Mouse (Mus musculus) hindbrain, embryonic 14.5 days (tissue): ENCODE results near the gene Sh3rf1. TPM values are rescaled to one million over a fixed set of nuclear protein-coding genes. Genes with fewer than 3 reads are reported as not detected.

Experiments
- ATAC-seq: fragments of 200-750 bp; cut with Nextera tagmentation; 2 replicates; pipeline ENCODE4 v1.8.0; 2017; ENCODE audit warnings: moderate number of reproducible peaks, mild to moderate bottlenecking, moderate TSS enrichment, moderate library complexity; ENCODE audit not compliant: low FRiP score
- DNase-seq: peaks from one replicate; pipeline ENCODE4 v3.0.0-alpha.2; 2015; ENCODE audit warnings: low spot score
- H3K27ac ChIP-seq: fragments of 300-500 bp; sonication (generic); 2 replicates; pipeline ENCODE4 v1.5.1; 2014; ENCODE audit warnings: mild to moderate bottlenecking, moderate library complexity
- H3K27me3 ChIP-seq: fragments of 300-500 bp; sonication (generic); 2 replicates; pipeline ENCODE4 v1.6.1; 2014; ENCODE audit warnings: mild to moderate bottlenecking, low read length, mixed read lengths; ENCODE audit not compliant: control insufficient read depth, insufficient read depth
- H3K36me3 ChIP-seq: fragments of 300-500 bp; sonication (generic); replicated peaks from 2 replicates; pipeline ENCODE4 v1.6.1; 2014; ENCODE audit not compliant: control insufficient read depth, insufficient read depth
- H3K4me1 ChIP-seq: fragments of 300-500 bp; sonication (generic); replicated peaks from 2 replicates; pipeline ENCODE4 v1.6.1; 2014; ENCODE audit warnings: antibody characterized with exemption, low read length, mixed read lengths; ENCODE audit not compliant: control insufficient read depth, insufficient read depth
- H3K4me2 ChIP-seq: fragments of 300-500 bp; sonication (generic); replicated peaks from 2 replicates; pipeline ENCODE4 v1.6.1; 2014; ENCODE audit warnings: mild to moderate bottlenecking, moderate library complexity
- H3K4me3 ChIP-seq: fragments of 300-500 bp; sonication (generic); replicated peaks from 2 replicates; pipeline ENCODE4 v1.5.1; 2014; ENCODE audit warnings: mild to moderate bottlenecking, low read length
- H3K9ac ChIP-seq: fragments of 300-500 bp; sonication (generic); 2 replicates; pipeline ENCODE4 v1.6.1; 2014
- H3K9me3 ChIP-seq: fragments of 300-500 bp; sonication (generic); 2 replicates; pipeline ENCODE4 v1.6.1; 2016; ENCODE audit warnings: low read length; ENCODE audit not compliant: control insufficient read depth
- WGBS: fragments of 180-500 bp; shearing (Covaris S2); extraction: QIAGEN DNeasy Blood & Tissue Kit; methylation state at CpG from one replicate; pipeline ENCODE4 v1.1.7; 2014; 5-methylcytosine and 5-hydroxymethylcytosine counted together
- polyA plus RNA-seq: library from polyadenylated mRNA; unstranded; fragments of >200 nt; fragmentation: Nextera tagmentation; extraction: Ambion mirVana; gene quantifications from 2 replicates; pipeline ENCODE4 v1.2.1, GENCODE M21; 2014

The Sh3rf1 gene
- polyA plus RNA-seq, 1 experiment from 2014 or later: 28.8 TPM

DNA sequence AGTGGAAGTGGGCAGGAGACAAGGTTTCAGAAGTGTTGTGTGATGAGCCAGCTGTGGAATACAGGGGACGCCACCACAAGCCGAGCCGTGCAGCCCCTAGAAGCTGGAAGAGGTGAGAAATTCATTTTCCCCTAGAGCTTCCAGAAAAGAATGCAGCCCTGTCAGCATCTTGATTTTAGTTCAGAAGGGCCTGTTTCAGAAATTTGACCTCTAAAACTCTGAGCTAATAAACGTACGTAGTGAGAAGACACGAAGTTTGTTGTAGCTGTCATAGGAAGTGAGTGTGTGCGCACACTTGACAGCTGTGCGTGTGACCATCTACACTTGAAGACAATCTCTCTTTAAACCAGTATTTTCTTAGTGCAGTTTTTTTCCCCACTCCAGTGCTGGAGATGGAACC lies 44.0 kb downstream of the Sh3rf1 start:
- 73% methylated on average over 8 of the region's 8 CpGs for WGBS
- ATAC-seq (peak; percentile 12; the same call in 1 of the 2 replicates), DNase-seq (no peak)
- no peaks in the 10 kb centered on the region for H3K36me3 ChIP-seq
- no peaks in the 10 kb centered on the region for H3K27me3 ChIP-seq
- H3K4me3 ChIP-seq: no peak overlapping the region
- no peak overlapping the region for H3K9ac ChIP-seq
- no peak overlapping the region for H3K27ac ChIP-seq
- H3K4me2 ChIP-seq: no peak overlapping the region
- H3K4me1 ChIP-seq: peaks cover 12% of the 10 kb centered on the region
- no peaks in the 10 kb centered on the region for H3K9me3 ChIP-seq

DNA sequence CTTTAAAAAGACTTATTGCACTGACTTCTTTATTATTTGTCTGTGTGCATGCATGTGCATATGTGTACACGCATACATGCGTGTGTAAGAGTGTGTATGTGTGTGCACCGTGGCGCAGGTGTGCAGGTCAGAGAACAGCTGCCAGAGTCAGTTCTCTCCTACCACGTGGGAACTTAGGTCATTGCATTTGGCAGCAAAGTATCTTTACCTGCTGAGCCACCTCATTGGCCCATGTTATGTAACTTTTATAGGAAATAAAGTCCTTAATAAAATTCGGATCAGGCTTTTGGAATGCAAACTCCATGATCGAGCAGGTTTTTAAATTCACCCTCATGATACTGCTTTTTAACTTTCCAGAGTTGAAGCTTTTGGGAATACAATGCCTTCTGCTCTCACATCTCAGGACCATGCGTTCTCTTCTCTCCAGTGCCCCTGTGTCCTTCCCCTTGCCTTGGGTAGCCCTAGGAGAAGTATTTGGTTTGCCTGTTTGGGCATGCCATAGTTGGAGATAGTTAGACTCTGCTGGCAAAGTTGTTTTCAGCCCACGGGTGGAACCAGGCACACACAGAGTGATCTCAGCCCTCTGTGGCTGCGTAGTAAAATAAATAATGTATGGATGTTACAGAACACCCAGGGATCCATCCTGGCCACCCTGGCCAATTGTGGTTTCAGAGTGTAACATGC lies 44.7 kb downstream of the Sh3rf1 start:
- H3K9me3 ChIP-seq: no peaks in the 10 kb centered on the region
- H3K4me2 ChIP-seq: no peak overlapping the region
- no peak overlapping the region for H3K4me3 ChIP-seq
- H3K4me1 ChIP-seq: peaks cover 10% of the 10 kb centered on the region
- H3K27ac ChIP-seq: no peak overlapping the region
- no peaks in the 10 kb centered on the region for H3K36me3 ChIP-seq
- H3K9ac ChIP-seq: no peak overlapping the region
- WGBS: 89% methylated on average over 10 of the region's 10 CpGs
- no peak for ATAC-seq
- no peaks in the 10 kb centered on the region for H3K27me3 ChIP-seq
- DNase-seq: no peak

DNA sequence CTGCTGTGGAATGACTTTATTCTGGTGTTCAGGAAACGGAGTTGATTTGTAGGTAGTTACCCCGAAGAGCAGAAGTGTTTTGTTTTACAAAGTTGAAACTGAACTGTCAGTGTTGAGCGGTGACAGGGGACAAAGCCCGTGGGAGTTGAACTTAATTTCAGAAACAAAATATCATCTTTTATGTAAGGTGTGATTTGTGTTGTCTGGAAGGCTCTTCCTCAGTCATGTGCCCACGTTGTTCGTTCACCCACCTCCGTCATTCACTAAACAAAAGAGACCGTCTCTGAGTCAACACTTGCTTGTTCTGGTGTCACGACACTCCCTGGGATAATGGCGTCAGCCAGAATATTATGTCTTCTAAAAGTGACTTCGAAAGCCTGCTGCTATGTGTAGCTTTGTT lies 46.3 kb downstream of the Sh3rf1 start:
- Histone ChIP-seq H3K9ac (no peak overlapping the region), H3K4me2 (no peak overlapping the region), H3K36me3 (no peaks in the 10 kb centered on the region), H3K4me3 (no peak overlapping the region), H3K27ac (no peak overlapping the region), H3K4me1 (peaks cover 17% of the 10 kb centered on the region), H3K9me3 (no peaks in the 10 kb centered on the region), H3K27me3 (no peaks in the 10 kb centered on the region)
- no peak for DNase-seq
- 57% methylated on average over 11 of the region's 11 CpGs for WGBS
- no peak for ATAC-seq

DNA sequence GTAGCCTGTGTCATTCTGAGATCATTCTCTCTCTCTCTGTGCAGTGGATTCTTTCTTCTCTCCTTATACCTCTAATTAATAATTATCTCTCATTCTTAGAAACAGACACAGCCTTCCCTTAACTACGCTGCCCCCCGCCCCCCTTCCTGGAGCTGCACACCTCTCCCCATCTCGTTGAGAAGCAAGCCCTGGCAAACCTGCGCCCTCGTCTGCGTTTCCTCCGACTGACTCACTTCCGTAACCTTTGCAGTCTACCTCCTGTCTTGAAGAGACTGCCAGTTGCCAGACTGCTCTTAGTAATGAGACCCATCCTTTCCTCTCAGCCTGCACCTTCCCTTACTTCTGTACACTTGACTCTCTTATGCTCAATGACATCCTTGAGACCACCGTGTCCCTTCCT lies 46.9 kb downstream of the Sh3rf1 start:
- Histone ChIP-seq H3K27me3 (no peaks in the 10 kb centered on the region), H3K36me3 (no peaks in the 10 kb centered on the region), H3K4me2 (no peak overlapping the region), H3K9ac (no peak overlapping the region), H3K4me3 (no peak overlapping the region), H3K9me3 (no peaks in the 10 kb centered on the region), H3K4me1 (peaks cover 18% of the 10 kb centered on the region), H3K27ac (no peak overlapping the region)
- 70% methylated on average over 9 of the region's 9 CpGs for WGBS
- DNase-seq (no peak), ATAC-seq (no peak)

GRCm38 (mm10) chr8:61270961-61271360 lies 47.3 kb downstream of the Sh3rf1 start:
- WGBS: 64% methylated on average over 4 of the region's 6 CpGs
- ATAC-seq (no peak), DNase-seq (no peak)
- H3K4me1 ChIP-seq: peaks cover 22% of the 10 kb centered on the region
- no peaks in the 10 kb centered on the region for H3K27me3 ChIP-seq
- H3K9ac ChIP-seq: no peak overlapping the region
- H3K4me2 ChIP-seq: no peak overlapping the region
- no peak overlapping the region for H3K27ac ChIP-seq
- no peak overlapping the region for H3K4me3 ChIP-seq
- H3K9me3 ChIP-seq: no peaks in the 10 kb centered on the region
- no peaks in the 10 kb centered on the region for H3K36me3 ChIP-seq

DNA sequence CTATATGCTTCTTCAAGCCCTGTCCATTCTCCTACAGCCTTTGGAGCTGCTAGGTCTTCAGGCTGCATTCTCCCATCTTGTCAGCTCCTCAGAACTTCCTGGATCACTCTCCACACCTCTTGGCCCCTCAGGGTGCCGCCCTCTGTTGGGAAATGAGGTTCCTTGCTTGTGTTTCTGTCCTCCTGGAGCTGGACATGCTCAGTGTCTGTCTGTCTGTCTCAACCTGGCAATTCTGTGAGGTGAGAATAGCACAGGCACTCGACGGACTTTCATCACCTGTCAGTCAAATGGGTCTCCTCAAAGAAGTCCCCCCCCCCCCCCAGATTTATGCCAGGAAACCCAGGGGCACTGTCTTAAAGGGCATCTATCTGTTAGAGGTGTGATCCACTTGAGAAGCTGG lies 49.2 kb downstream of the Sh3rf1 start:
- no peak for DNase-seq
- Histone ChIP-seq H3K36me3 (no peaks in the 10 kb centered on the region), H3K9me3 (no peaks in the 10 kb centered on the region), H3K4me1 (peaks cover 24% of the 10 kb centered on the region), H3K27ac (no peak overlapping the region), H3K27me3 (no peaks in the 10 kb centered on the region), H3K4me3 (no peak overlapping the region), H3K9ac (no peak overlapping the region), H3K4me2 (no peak overlapping the region)
- 86% methylated on average over 3 of the region's 3 CpGs for WGBS
- no peak for ATAC-seq

DNA sequence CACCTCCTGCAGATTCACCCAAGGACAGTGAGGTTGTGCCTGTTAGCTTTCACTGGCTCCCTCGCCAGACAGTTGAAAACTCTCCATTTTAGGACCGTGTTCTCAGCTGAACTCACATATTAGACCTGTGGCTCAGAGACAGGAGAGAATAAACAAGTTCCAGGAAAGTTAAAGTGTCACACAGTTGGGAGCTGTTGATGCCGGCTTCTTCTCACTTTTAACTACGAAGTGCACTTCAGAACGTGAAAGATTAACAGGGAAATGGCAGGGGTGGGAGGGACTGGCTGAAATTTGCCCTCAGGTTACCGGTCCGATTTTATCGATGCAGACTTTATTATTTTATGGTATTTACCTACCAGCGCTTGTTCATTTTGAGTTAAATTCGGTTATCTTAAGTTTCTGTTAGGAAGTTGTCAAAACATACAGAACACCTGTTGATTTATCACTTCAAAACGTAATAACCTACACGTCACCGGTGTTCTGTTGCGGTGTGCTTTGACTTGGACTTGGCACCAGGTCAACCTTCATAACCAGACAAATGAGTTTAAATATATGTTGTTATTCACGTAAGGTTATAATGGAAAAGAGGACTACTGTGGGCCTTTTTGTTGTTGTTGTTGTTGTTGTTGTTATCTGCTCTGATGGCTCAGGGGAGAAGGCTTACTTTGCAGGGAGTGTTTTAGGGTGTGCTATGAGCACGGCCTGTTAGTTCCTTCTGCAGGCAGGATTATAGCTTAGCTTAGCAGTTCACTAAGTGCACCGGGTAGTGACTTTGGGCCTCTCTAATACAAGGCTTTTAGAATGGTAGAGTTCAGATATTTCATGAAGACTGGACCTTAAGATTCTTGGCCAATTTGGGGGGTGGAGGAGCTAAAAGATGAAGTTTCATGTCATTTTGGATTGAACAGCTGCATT lies 49.9 kb downstream of the Sh3rf1 start:
- DNase-seq (no peak), ATAC-seq (no peak)
- no peak overlapping the region for H3K27ac ChIP-seq
- no peaks in the 10 kb centered on the region for H3K9me3 ChIP-seq
- H3K4me1 ChIP-seq: peaks cover 24% of the 10 kb centered on the region
- H3K27me3 ChIP-seq: no peaks in the 10 kb centered on the region
- H3K4me2 ChIP-seq: no peak overlapping the region
- H3K36me3 ChIP-seq: no peaks in the 10 kb centered on the region
- no peak overlapping the region for H3K4me3 ChIP-seq
- no peak overlapping the region for H3K9ac ChIP-seq
- WGBS: 86% methylated on average over 17 of the region's 17 CpGs

GRCm38 (mm10) chr8:61274602-61275462 lies 51.2 kb downstream of the Sh3rf1 start:
- Histone ChIP-seq H3K4me1 (peaks cover 24% of the 10 kb centered on the region), H3K27ac (no peak overlapping the region), H3K4me2 (no peak overlapping the region), H3K9ac (no peak overlapping the region), H3K4me3 (no peak overlapping the region), H3K27me3 (no peaks in the 10 kb centered on the region), H3K36me3 (no peaks in the 10 kb centered on the region), H3K9me3 (no peaks in the 10 kb centered on the region)
- 43% methylated on average over 10 of the region's 10 CpGs for WGBS
- ATAC-seq (no peak), DNase-seq (no peak)
